8 mouse cellular contexts compared by ENCODE assay signal in the genomic region with DNA sequence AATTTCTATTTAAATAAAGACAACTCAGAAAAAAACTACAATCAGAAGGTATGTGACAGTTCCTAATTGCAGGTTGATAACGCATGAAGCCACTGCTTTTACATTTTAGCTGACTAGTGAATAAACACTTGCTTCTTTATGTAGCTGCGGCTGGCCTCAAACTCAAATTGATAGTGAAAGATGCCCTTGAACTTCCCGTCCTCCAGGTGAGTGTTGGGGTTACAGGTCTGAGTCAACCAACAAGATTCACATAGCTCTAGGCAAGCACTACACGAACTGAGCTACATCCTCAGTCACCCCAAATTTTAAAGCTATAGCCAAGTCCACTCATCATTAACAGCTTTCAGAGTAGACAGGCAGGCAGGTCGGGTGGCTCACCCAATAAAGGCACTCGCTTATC.
A peak's percentile ranks its signal among the peaks of the same experiment; 100 is the strongest.
DNase-seq lines count a peak whose midpoint lies in the region; ATAC-seq and TF ChIP-seq lines count a peak whose summit lies in the region.
"Had no signal": no experiment of that assay in that cellular context is flagged by ENCODE, and none has a peak within 500 bp of the region (broad histone marks: within the 10 kb centered on the region; RNA-seq: fewer than 3 reads in every experiment).

No protein-coding gene starts in this region.

- TF ChIP-seq CTCF in forebrain, postnatal 0 days (IDR thresholded peaks at IDR 0.05; ENCODE audit: low read depth), result no peak

- no peaks in the 10 kb centered on the region for H3K36me3 ChIP-seq in forebrain, postnatal 0 days (ENCODE audit: insufficient read depth)
- 0 out of 2 replicates have a peak, but pooled peaks cover 2% of the 10 kb centered on the region for H3K36me3 ChIP-seq in midbrain, embryonic 12.5 days

- peak overlapping the region; percentile 59 for H3K4me3 ChIP-seq in forebrain, postnatal 0 days (ENCODE audit: low read depth, low read length)
- peak overlapping the region; percentile 66 for H3K4me3 ChIP-seq in midbrain, embryonic 12.5 days

- 50% methylated on average over 6 of the region's 6 CpGs for WGBS in forebrain, postnatal 0 days
- 80% methylated on average over 6 of the region's 6 CpGs for WGBS in midbrain, embryonic 12.5 days

- peak; percentile 5 for DNase-seq in A20 (ENCODE audit: low read depth, low spot score)
- peak; percentile 26 for DNase-seq in CD4-positive helper T cell, adult 2 months (ENCODE audit: low read depth, low spot score)
- no peak for DNase-seq in forebrain, postnatal 0 days
- no peak for DNase-seq in adrenal gland, postnatal 10 days
- DNase-seq in layer of hippocampus, adult 18-20 months (ENCODE audit: low spot score in 2 of 2), result no peak
- no peak for DNase-seq in gastrocnemius, postnatal 4 days (ENCODE audit: low spot score in 2 of 2)
- DNase-seq: kidney, postnatal 36 days had no signal

- H3K4me2 ChIP-seq in forebrain, postnatal 0 days (ENCODE audit: low read depth), result peak overlapping the region; percentile 76
- H3K4me2 ChIP-seq in midbrain, embryonic 12.5 days (replicated peaks), result peak overlapping the region; percentile 79

- no peaks in the 10 kb centered on the region; the same call in 1 of the 2 replicates for H3K4me1 ChIP-seq in forebrain, postnatal 0 days (ENCODE audit: insufficient read depth)
- H3K4me1 ChIP-seq in midbrain, embryonic 12.5 days, result peaks cover 60% of the 10 kb centered on the region

- no peaks in the 10 kb centered on the region for H3K9me3 ChIP-seq in forebrain, postnatal 0 days (ENCODE audit: low read length)
- H3K9me3 ChIP-seq in midbrain, embryonic 12.5 days, result no peaks in the 10 kb centered on the region

- no peaks in the 10 kb centered on the region for H3K27me3 ChIP-seq in forebrain, postnatal 0 days (ENCODE audit: insufficient read depth, low read length)
- H3K27me3 ChIP-seq in midbrain, embryonic 12.5 days, result peaks cover 3% of the 10 kb centered on the region; the same call in 1 of the 2 replicates

- H3K27ac ChIP-seq in forebrain, postnatal 0 days (ENCODE audit: low read depth, low read length), result no peak overlapping the region
- no peak overlapping the region for H3K27ac ChIP-seq in midbrain, embryonic 12.5 days (replicated peaks)

- ATAC-seq in forebrain, postnatal 0 days, result no peak
- ATAC-seq in midbrain, embryonic 12.5 days (ENCODE audit: low FRiP score, low read depth), result no peak

- no peak overlapping the region for H3K9ac ChIP-seq in forebrain, postnatal 0 days
- no peak overlapping the region for H3K9ac ChIP-seq in midbrain, embryonic 12.5 days (replicated peaks)

Comparison
In these comparisons a context has a peak if more than half of its experiments do, and no peak if none do; other contexts are left out.
1. DNase-seq: peak in A20 (single experiment) and CD4-positive helper T cell, adult 2 months (single experiment); none in forebrain, postnatal 0 days (single experiment), adrenal gland, postnatal 10 days (single experiment), layer of hippocampus, adult 18-20 months (0 of 2) and gastrocnemius, postnatal 4 days (0 of 2).